Mouse (Mus musculus) liver, postnatal 0 days (tissue): ENCODE measurements around the gene Pced1b.

Source experiments
- CTCF ChIP-seq: sonication (generic); IDR thresholded peaks from 2 replicates; pipeline ENCODE4 v1.5.1; 2016; ENCODE audit warnings: antibody characterized with exemption, low read depth
- EP300 ChIP-seq: IDR thresholded peaks from 2 replicates; pipeline ENCODE4 v1.6.1; 2016; ENCODE audit warnings: antibody characterized with exemption, low read depth, mild to moderate bottlenecking

DNA sequence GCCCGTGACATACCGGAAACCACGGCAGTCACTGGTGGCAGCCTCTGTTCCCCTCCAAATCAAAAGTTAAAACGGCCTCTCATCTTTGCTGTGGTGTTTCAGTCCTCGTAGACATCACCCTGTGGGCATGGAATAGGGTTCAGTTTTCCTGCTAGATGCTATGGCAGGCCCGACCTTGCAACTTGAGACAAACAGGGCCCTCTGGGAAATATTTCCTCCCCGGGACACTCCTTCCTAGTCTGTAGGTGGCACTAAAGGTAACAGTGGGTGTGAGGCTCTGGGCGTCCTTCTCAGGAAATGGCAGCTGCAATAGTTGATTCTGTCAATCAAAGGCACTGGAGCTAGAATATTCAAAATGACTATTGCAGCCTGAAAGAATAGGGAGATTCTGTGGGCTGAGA, 114.9 kb downstream of the Pced1b start:
- TF ChIP-seq CTCF, result peak; percentile 62
- no peak for TF ChIP-seq EP300
